Mouse (Mus musculus): ENCODE results near the gene Zcchc9. TPM values are rescaled to one million over a fixed set of nuclear protein-coding genes. Genes with fewer than 3 reads are reported as not detected.

The Zcchc9 gene
- polyA plus RNA-seq, 1 experiment from 2014 or later, result 34.7 TPM

DNA sequence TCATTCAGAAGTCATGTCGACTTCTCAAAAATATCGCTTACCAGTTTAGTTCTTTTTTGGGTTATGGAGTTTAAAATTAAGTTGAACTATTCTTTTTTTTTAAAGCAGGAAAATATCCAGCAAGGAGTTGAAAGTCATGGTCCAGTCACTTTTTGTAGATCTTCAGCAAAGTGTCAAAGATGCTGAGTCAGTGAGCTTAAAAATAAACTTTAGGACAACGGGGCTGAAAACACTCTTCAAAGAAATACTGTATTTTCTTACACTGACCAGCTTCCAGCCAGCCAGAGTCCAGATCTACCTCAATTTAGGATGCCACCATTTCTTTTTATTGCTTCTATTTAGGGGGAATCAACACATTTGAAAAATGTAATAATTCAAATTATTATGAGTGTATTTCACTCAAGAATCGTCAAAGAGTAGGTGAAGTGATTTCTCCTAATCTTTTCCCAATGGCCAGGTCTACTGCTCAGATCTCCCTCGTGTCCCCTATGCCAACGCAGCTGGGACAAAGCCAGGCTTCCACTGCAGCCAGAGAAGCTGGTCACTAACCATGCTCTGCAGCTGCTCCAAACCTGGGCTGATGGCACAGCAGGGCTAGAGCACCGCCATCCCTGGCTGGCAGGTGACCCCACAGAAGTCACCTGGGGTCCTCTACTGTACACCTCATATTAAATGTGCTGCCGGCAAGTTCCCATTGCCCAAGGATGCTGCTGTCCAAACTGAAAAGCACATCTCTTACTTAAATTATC, 47.0 kb downstream of the Zcchc9 start:
- Histone ChIP-seq H3K9me3 (replicated peaks) (no peaks in the 10 kb centered on the region), H3K4me1 (no peaks in the 10 kb centered on the region), H3K9ac (no peak overlapping the region), H3K27me3 (no peaks in the 10 kb centered on the region), H3K36me3 (no peaks in the 10 kb centered on the region), H3K27ac (replicated peaks) (no peak overlapping the region), H3K4me3 (replicated peaks) (no peak overlapping the region), H3K4me2 (replicated peaks) (no peak overlapping the region)
- 91% methylated on average over 8 of the region's 8 CpGs for WGBS
- no peak for ATAC-seq (ENCODE audit: insufficient number of reproducible peaks, low FRiP score, low TSS enrichment, low read depth)

DNA sequence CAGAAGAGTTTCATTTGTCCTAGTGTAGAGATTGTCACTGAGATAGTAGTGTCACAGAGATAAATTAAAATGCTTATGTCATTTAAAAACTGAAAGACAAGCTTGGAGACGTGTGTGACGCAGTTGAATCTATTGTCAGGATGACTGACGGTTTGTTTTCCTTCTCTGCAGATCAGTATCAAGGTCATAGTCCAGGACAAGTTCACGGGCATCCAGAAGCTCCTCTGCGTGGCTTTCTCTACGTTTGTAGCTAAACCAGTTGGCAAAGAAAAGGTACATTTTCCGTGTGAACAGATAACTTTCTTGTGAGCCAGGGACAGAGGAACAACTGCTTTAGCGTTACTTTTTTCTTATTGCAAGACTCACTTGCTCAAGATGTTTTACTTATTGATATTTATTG, 47.7 kb downstream of the Zcchc9 start:
- H3K4me3 ChIP-seq (replicated peaks), result no peak overlapping the region
- H3K36me3 ChIP-seq, result no peaks in the 10 kb centered on the region
- no peak overlapping the region for H3K9ac ChIP-seq
- no peaks in the 10 kb centered on the region for H3K27me3 ChIP-seq
- H3K4me1 ChIP-seq, result no peaks in the 10 kb centered on the region
- ATAC-seq (ENCODE audit: insufficient number of reproducible peaks, low FRiP score, low TSS enrichment, low read depth), result no peak
- WGBS, result 71% methylated on average over 8 of the region's 8 CpGs
- H3K27ac ChIP-seq (replicated peaks), result no peak overlapping the region
- no peaks in the 10 kb centered on the region for H3K9me3 ChIP-seq (replicated peaks)
- no peak overlapping the region for H3K4me2 ChIP-seq (replicated peaks)

- Histone ChIP-seq H3K27me3 (no peaks in the 10 kb centered on the region), H3K9me3 (replicated peaks) (no peaks in the 10 kb centered on the region), H3K4me3 (replicated peaks) (no peak overlapping the region), H3K36me3 (no peaks in the 10 kb centered on the region), H3K27ac (replicated peaks) (no peak overlapping the region), H3K4me2 (replicated peaks) (no peak overlapping the region), H3K9ac (no peak overlapping the region), H3K4me1 (no peaks in the 10 kb centered on the region)
- 75% methylated on average over 7 of the region's 7 CpGs for WGBS
- ATAC-seq (ENCODE audit: insufficient number of reproducible peaks, low FRiP score, low TSS enrichment, low read depth), result no peak
Observed at GRCm38 (mm10) chr13:91758316-91759048, 49.0 kb downstream of the Zcchc9 start.

GRCm38 (mm10) chr13:91756230-91756629, 51.3 kb downstream of the Zcchc9 start:
- Histone ChIP-seq H3K27ac (replicated peaks) (no peak overlapping the region), H3K4me2 (replicated peaks) (no peak overlapping the region), H3K4me3 (replicated peaks) (no peak overlapping the region), H3K27me3 (no peaks in the 10 kb centered on the region), H3K9ac (no peak overlapping the region), H3K9me3 (replicated peaks) (no peaks in the 10 kb centered on the region), H3K36me3 (no peaks in the 10 kb centered on the region), H3K4me1 (no peaks in the 10 kb centered on the region)
- no peak for ATAC-seq (ENCODE audit: insufficient number of reproducible peaks, low FRiP score, low TSS enrichment, low read depth)
- WGBS, result 89% methylated on average over 4 of the region's 4 CpGs

DNA sequence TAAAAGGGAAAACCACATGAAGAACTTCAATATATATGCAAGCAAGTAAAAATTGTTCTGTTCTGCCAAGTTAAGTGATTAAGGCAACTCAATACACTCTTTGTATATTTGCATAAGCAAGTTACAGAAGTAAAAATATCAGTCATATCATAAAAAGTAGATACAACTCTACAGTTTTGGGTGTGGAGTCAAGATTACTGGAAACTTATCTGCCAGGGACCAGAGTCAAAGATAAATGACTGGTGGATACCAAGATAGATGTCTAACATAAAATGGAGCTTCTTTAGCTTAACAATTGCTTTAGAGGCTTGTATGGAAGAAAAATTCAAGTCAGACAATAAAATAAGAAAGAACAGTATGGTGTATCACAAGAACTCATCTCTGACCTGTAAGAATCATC, 52.7 kb downstream of the Zcchc9 start:
- ATAC-seq (ENCODE audit: insufficient number of reproducible peaks, low FRiP score, low TSS enrichment, low read depth), result no peak

DNA sequence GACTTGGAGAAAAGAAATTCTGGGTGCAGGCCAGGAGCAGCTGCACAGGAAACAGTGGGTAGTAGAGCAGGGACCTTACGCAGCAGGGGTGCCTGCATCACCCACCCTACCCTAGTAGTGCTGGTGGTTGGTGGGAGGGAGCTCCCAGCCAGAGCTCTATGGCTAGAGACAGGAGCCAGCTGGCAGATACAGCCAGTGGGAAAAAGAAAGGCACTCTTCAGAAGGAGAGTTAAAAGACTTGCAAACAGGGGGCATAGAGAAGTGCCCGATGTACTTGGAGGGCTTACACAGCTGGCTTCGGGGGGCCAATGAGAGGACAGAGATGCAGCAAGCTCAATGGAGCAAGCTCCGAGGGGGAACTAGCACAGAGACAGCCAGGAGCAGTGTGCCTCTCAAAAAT, 53.8 kb downstream of the Zcchc9 start:
- H3K4me1 ChIP-seq, result no peaks in the 10 kb centered on the region
- H3K27me3 ChIP-seq, result no peaks in the 10 kb centered on the region
- WGBS, result 60% methylated on average over 4 of the region's 4 CpGs
- H3K4me3 ChIP-seq (replicated peaks), result no peak overlapping the region
- H3K36me3 ChIP-seq, result no peaks in the 10 kb centered on the region
- H3K27ac ChIP-seq (replicated peaks), result no peak overlapping the region
- H3K9ac ChIP-seq, result no peak overlapping the region
- ATAC-seq (ENCODE audit: insufficient number of reproducible peaks, low FRiP score, low TSS enrichment, low read depth), result no peak
- H3K9me3 ChIP-seq (replicated peaks), result no peaks in the 10 kb centered on the region
- no peak overlapping the region for H3K4me2 ChIP-seq (replicated peaks)

More for the DNA sequence above, 52.7 kb downstream of the Zcchc9 start:
- no peak overlapping the region for H3K27ac ChIP-seq (replicated peaks)
- no peaks in the 10 kb centered on the region for H3K36me3 ChIP-seq
- no peaks in the 10 kb centered on the region for H3K4me1 ChIP-seq
- no peaks in the 10 kb centered on the region for H3K9me3 ChIP-seq (replicated peaks)
- H3K4me3 ChIP-seq (replicated peaks), result no peak overlapping the region
- no peak overlapping the region for H3K9ac ChIP-seq
- no peak overlapping the region for H3K4me2 ChIP-seq (replicated peaks)
- H3K27me3 ChIP-seq, result no peaks in the 10 kb centered on the region

- Histone ChIP-seq H3K27ac (replicated peaks) (no peak overlapping the region), H3K9ac (no peak overlapping the region), H3K27me3 (no peaks in the 10 kb centered on the region), H3K4me1 (no peaks in the 10 kb centered on the region), H3K4me2 (replicated peaks) (no peak overlapping the region), H3K36me3 (no peaks in the 10 kb centered on the region), H3K9me3 (replicated peaks) (no peaks in the 10 kb centered on the region), H3K4me3 (replicated peaks) (no peak overlapping the region)
- WGBS, result 63% methylated on average over 4 of the region's 4 CpGs
- no peak for ATAC-seq (ENCODE audit: insufficient number of reproducible peaks, low FRiP score, low TSS enrichment, low read depth)
Observed at GRCm38 (mm10) chr13:91749981-91750380, 57.5 kb downstream of the Zcchc9 start.

GRCm38 (mm10) chr13:91748401-91748800, 59.1 kb downstream of the Zcchc9 start:
- WGBS, result 85% methylated on average over 2 of the region's 2 CpGs
- H3K4me2 ChIP-seq (replicated peaks), result no peak overlapping the region
- no peak overlapping the region for H3K9ac ChIP-seq
- no peak overlapping the region for H3K4me3 ChIP-seq (replicated peaks)
- no peak overlapping the region for H3K27ac ChIP-seq (replicated peaks)
- no peak for ATAC-seq (ENCODE audit: insufficient number of reproducible peaks, low FRiP score, low TSS enrichment, low read depth)
- H3K4me1 ChIP-seq, result no peaks in the 10 kb centered on the region
- H3K27me3 ChIP-seq, result no peaks in the 10 kb centered on the region
- H3K36me3 ChIP-seq, result no peaks in the 10 kb centered on the region
- no peaks in the 10 kb centered on the region for H3K9me3 ChIP-seq (replicated peaks)

Small RNA genes within 50 kb of the gene (microRNA-seq; reads per million reads assigned to microRNA genes)
- not detected for gene Gm27656 (ENCODE audit: borderline number of aligned reads)

Other genes with a start within 250 kb of the Zcchc9 start
- gene Acot12, start 66.2 kb downstream of the Zcchc9 start, polyA plus RNA-seq (2015; fragmentation: Nextera tagmentation; extraction: Ambion mirVana), result 0.07 and 0.14 TPM in 2 replicates
- gene Ckmt2, start 69.2 kb upstream of the Zcchc9 start, polyA plus RNA-seq (2015; fragmentation: Nextera tagmentation; extraction: Ambion mirVana), result 1.2 and 1.4 TPM in 2 replicates